In the genomic region with DNA sequence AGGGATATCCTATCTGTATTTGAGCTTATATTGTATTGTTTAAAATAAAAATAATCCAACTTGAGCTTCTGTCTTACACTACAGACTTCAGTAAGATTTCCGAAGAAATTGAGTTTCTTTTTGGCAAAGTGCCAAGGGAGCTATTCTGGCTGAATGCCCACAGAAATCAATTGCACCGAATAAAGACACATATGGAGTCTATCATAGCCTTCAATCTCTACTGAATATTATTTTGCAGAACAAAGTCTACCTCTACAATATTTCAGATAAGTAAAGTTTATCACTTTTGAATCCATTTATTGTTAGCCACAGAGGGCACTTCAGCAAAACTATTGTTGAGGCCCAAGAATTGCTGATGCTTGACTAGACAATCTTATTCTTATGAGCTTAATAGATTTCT, we compare ENCODE assay signal across 17 mouse cellular contexts.
DNase-seq lines count a peak whose midpoint lies in the region; ATAC-seq lines count a peak whose summit lies in the region.
"Had no signal": no experiment of that assay in that cellular context is flagged by ENCODE, and none has a peak within 500 bp of the region (broad histone marks: within the 10 kb centered on the region; RNA-seq: fewer than 3 reads in every experiment).

No protein-coding gene starts in this region.

- peak; percentile 12 for DNase-seq in forebrain, embryonic 14.5 days (ENCODE audit: low spot score)
- DNase-seq in limb, embryonic 10.5 days (ENCODE audit: low spot score) = no peak
- DNase-seq in retina, embryonic 14.5 days (ENCODE audit: low spot score) = peak; percentile 21
- no peak for DNase-seq in retina, postnatal 1 day
- no peak for DNase-seq in testis, postnatal 14 days (ENCODE audit: low spot score)
- DNase-seq: adrenal gland, adult 2 months; adrenal gland, postnatal 25 days; cerebellum, adult 2 months; cerebellum, postnatal 25 days; gastrocnemius, postnatal 10 days; heart, adult 18-20 months; heart, postnatal 10 days; kidney, adult 11 months had no signal

- no peaks in the 10 kb centered on the region for H3K9me3 ChIP-seq in forebrain, embryonic 14.5 days (replicated peaks; ENCODE audit: control insufficient read depth, low read length)
- no peaks in the 10 kb centered on the region for H3K9me3 ChIP-seq in forebrain, embryonic 15.5 days
- no peaks in the 10 kb centered on the region for H3K9me3 ChIP-seq in limb, embryonic 12.5 days
- no peaks in the 10 kb centered on the region for H3K9me3 ChIP-seq in limb, embryonic 10.5 days (replicated peaks)
- H3K9me3 ChIP-seq: heart, embryonic 10.5 days; hindbrain, embryonic 15.5 days had no signal

- 0 out of 2 replicates have a peak, but pooled peaks have one; percentile 40 for ATAC-seq in forebrain, embryonic 14.5 days
- ATAC-seq in forebrain, embryonic 15.5 days (replicated peaks) = no peak
- peak; percentile 26; the same call in 1 of the 2 replicates for ATAC-seq in limb, embryonic 12.5 days (ENCODE audit: insufficient number of reproducible peaks, insufficient read depth, low FRiP score, low TSS enrichment, low read depth)

- no peak overlapping the region for H3K9ac ChIP-seq in forebrain, embryonic 14.5 days (ENCODE audit: low read length)
- no peak overlapping the region for H3K9ac ChIP-seq in forebrain, embryonic 15.5 days (replicated peaks)
- no peak overlapping the region for H3K9ac ChIP-seq in limb, embryonic 12.5 days (replicated peaks)
- H3K9ac ChIP-seq: hindbrain, embryonic 15.5 days had no signal

- H3K27me3 ChIP-seq in forebrain, embryonic 14.5 days (replicated peaks; ENCODE audit: control insufficient read depth, insufficient read depth, low read length) = no peaks in the 10 kb centered on the region
- no peaks in the 10 kb centered on the region for H3K27me3 ChIP-seq in forebrain, embryonic 15.5 days
- no peaks in the 10 kb centered on the region for H3K27me3 ChIP-seq in limb, embryonic 12.5 days
- no peaks in the 10 kb centered on the region for H3K27me3 ChIP-seq in limb, embryonic 10.5 days (ENCODE audit: low read depth, poor library complexity, severe bottlenecking)
- H3K27me3 ChIP-seq: hindbrain, embryonic 15.5 days had no signal

- H3K27ac ChIP-seq in forebrain, embryonic 14.5 days (ENCODE audit: low read depth, low read length) = no peak overlapping the region
- no peak overlapping the region for H3K27ac ChIP-seq in forebrain, embryonic 15.5 days (replicated peaks)
- no peak overlapping the region for H3K27ac ChIP-seq in limb, embryonic 12.5 days
- H3K27ac ChIP-seq in limb, embryonic 10.5 days = no peak overlapping the region
- H3K27ac ChIP-seq: heart, embryonic 10.5 days; hindbrain, embryonic 15.5 days had no signal

- no peak overlapping the region for H3K4me2 ChIP-seq in forebrain, embryonic 14.5 days (ENCODE audit: low read length)
- no peak overlapping the region for H3K4me2 ChIP-seq in forebrain, embryonic 15.5 days (replicated peaks)
- no peak overlapping the region for H3K4me2 ChIP-seq in limb, embryonic 12.5 days
- H3K4me2 ChIP-seq: hindbrain, embryonic 15.5 days had no signal

- 41% methylated on average over 2 of the region's 2 CpGs for WGBS in forebrain, embryonic 14.5 days
- 33% methylated on average over 2 of the region's 2 CpGs for WGBS in forebrain, embryonic 15.5 days
- 45% methylated on average over 2 of the region's 2 CpGs for WGBS in limb, embryonic 12.5 days
- 89% methylated on average over 2 of the region's 2 CpGs for WGBS in limb, embryonic 10.5 days

- no peak overlapping the region for H3K4me3 ChIP-seq in forebrain, embryonic 14.5 days (ENCODE audit: low read depth, low read length)
- H3K4me3 ChIP-seq in forebrain, embryonic 15.5 days = no peak overlapping the region
- H3K4me3 ChIP-seq in limb, embryonic 12.5 days (replicated peaks) = no peak overlapping the region
- H3K4me3 ChIP-seq in limb, embryonic 10.5 days = no peak overlapping the region
- H3K4me3 ChIP-seq: heart, embryonic 10.5 days; hindbrain, embryonic 15.5 days had no signal

- H3K4me1 ChIP-seq in forebrain, embryonic 14.5 days (ENCODE audit: control insufficient read depth, insufficient read depth, low read length) = no peaks in the 10 kb centered on the region
- H3K4me1 ChIP-seq in forebrain, embryonic 15.5 days = no peaks in the 10 kb centered on the region
- H3K4me1 ChIP-seq in limb, embryonic 12.5 days (replicated peaks) = no peaks in the 10 kb centered on the region
- H3K4me1 ChIP-seq in limb, embryonic 10.5 days = no peaks in the 10 kb centered on the region
- H3K4me1 ChIP-seq: heart, embryonic 10.5 days; hindbrain, embryonic 15.5 days had no signal

- H3K36me3 ChIP-seq in forebrain, embryonic 14.5 days (ENCODE audit: control insufficient read depth, insufficient read depth, low read length) = no peaks in the 10 kb centered on the region
- H3K36me3 ChIP-seq in forebrain, embryonic 15.5 days = no peaks in the 10 kb centered on the region
- no peaks in the 10 kb centered on the region for H3K36me3 ChIP-seq in limb, embryonic 12.5 days
- H3K36me3 ChIP-seq in limb, embryonic 10.5 days = no peaks in the 10 kb centered on the region
- H3K36me3 ChIP-seq: heart, embryonic 10.5 days; hindbrain, embryonic 15.5 days had no signal

Comparison
In these comparisons a context has a peak if more than half of its experiments do, and no peak if none do; other contexts are left out.
1. DNase-seq: peak in forebrain, embryonic 14.5 days (single experiment) and retina, embryonic 14.5 days (single experiment); none in limb, embryonic 10.5 days (single experiment), retina, postnatal 1 day (single experiment) and testis, postnatal 14 days (single experiment).